Mouse (Mus musculus): ENCODE measurements around the gene Itga2. TPM values are rescaled to one million over a fixed set of nuclear protein-coding genes. Genes with fewer than 3 reads are reported as not detected.

Gene Itga2
- polyA plus RNA-seq, 1 experiment from 2014 or later = 2.0 TPM

Other genes starting within 250 kb of the Itga2 start
- 64.4 and 70.1 TPM in 2 replicates for gene Mocs2, start 113.9 kb downstream of the Itga2 start, polyA plus RNA-seq (2014; fragmentation: Nextera tagmentation; extraction: Ambion mirVana)
- 6.8 and 7.3 TPM in 2 replicates for gene Pelo, start 158.1 kb upstream of the Itga2 start, polyA plus RNA-seq (2014; fragmentation: Nextera tagmentation; extraction: Ambion mirVana)
- 8.4 and 11.1 TPM in 2 replicates for gene Gm49395, start 169.8 kb upstream of the Itga2 start, polyA plus RNA-seq (2014; fragmentation: Nextera tagmentation; extraction: Ambion mirVana)
- gene Itga1, start 169.9 kb upstream of the Itga2 start, polyA plus RNA-seq (2014; fragmentation: Nextera tagmentation; extraction: Ambion mirVana) = 32.6 and 32.9 TPM in 2 replicates

All from heart, embryonic 14.5 days (tissue).